Mouse (Mus musculus) hindbrain, embryonic 15.5 days (tissue): ENCODE results near the gene 4930438A08Rik. TPM values are rescaled to one million over a fixed set of nuclear protein-coding genes. Genes with fewer than 3 reads are reported as not detected.
A peak's percentile ranks its signal among the peaks of the same experiment; 100 is the strongest.
"Not testable (repeated sequence)": the region's sequence is repeated elsewhere in the genome, so short reads cannot be mapped to it uniquely, and the experiment has no call there.

Experiments used
- ATAC-seq: fragments of 200-750 bp; cut with Nextera tagmentation; 2 replicates; pipeline ENCODE4 v1.8.0; 2017; ENCODE audit warnings: low read depth, moderate number of reproducible peaks, moderate TSS enrichment; ENCODE audit not compliant: low FRiP score
- H3K27ac ChIP-seq: fragments of 300-500 bp; sonication (generic); replicated peaks from 2 replicates; pipeline ENCODE4 v1.5.1; 2015; ENCODE audit warnings: mild to moderate bottlenecking, inconsistent platforms
- H3K27me3 ChIP-seq: fragments of 300-500 bp; sonication (generic); 2 replicates; pipeline ENCODE4 v1.6.1; 2015; ENCODE audit warnings: control low read depth, inconsistent platforms
- H3K36me3 ChIP-seq: fragments of 300-500 bp; sonication (generic); 2 replicates; pipeline ENCODE4 v1.6.1; 2015; ENCODE audit warnings: control low read depth, inconsistent platforms
- H3K4me1 ChIP-seq: fragments of 300-500 bp; sonication (generic); replicated peaks from 2 replicates; pipeline ENCODE4 v1.6.1; 2015; ENCODE audit warnings: control low read depth, inconsistent platforms
- H3K4me2 ChIP-seq: fragments of 300-500 bp; sonication (generic); 2 replicates; pipeline ENCODE4 v1.6.1; 2015; ENCODE audit warnings: moderate library complexity, mild to moderate bottlenecking, inconsistent platforms
- H3K4me3 ChIP-seq: fragments of 300-500 bp; sonication (generic); 2 replicates; pipeline ENCODE4 v1.5.1; 2015; ENCODE audit warnings: mild to moderate bottlenecking, inconsistent platforms
- H3K9ac ChIP-seq: fragments of 300-500 bp; sonication (generic); 2 replicates; pipeline ENCODE4 v1.6.1; 2015; ENCODE audit warnings: inconsistent platforms
- H3K9me3 ChIP-seq: fragments of 300-500 bp; sonication (generic); 2 replicates; pipeline ENCODE4 v1.6.1; 2016; ENCODE audit warnings: control low read depth, inconsistent platforms
- WGBS: fragments of 180-500 bp; shearing (Covaris S2); methylation state at CpG from one replicate; pipeline ENCODE4 v1.1.7; 2015; 5-methylcytosine and 5-hydroxymethylcytosine counted together
- polyA plus RNA-seq: library from polyadenylated mRNA; unstranded; fragments of >200 nt; fragmentation: Nextera tagmentation; extraction: Ambion mirVana; gene quantifications from 2 replicates; pipeline ENCODE4 v1.2.1, GENCODE M21; 2015

Gene 4930438A08Rik
- polyA plus RNA-seq, result not detected in 2 replicates

DNA sequence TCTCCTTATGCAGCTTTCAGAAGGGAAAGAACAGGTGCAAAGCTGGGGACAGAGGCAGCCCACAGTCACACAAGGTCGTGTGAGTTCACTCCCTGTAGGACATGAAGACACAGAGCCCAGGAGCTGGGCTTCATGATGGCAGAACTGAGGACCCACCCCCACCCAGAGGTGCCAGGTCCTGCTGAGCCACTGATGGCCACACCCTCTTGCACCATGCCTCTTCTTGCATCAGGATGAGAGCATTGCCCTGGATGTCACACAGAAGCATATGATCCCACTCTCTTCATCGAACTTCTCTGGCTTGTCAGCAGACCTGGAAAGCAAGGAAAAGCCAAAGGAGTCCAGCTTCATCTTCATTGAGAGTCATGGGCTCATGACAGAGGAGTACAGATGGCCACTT is at the start of gene 4930438A08Rik:
4930438A08Rik (plus strand) TSS at position 228 of the 400 bp plus-strand sequence.
- 65% methylated on average over 2 of the region's 2 CpGs for WGBS
- Histone ChIP-seq H3K36me3 (no peaks in the 10 kb centered on the region), H3K27me3 (no peaks in the 10 kb centered on the region), H3K4me2 (no peak within 1 kb of the TSS), H3K27ac (no peak within 1 kb of the TSS), H3K9me3 (no peaks in the 10 kb centered on the region), H3K9ac (no peak within 1 kb of the TSS), H3K4me1 (no peaks in the 10 kb centered on the region), H3K4me3 (no peak within 1 kb of the TSS)
- ATAC-seq, result no peak

GRCm38 (mm10) chr11:58224872-58225271 is 49.7 kb upstream of the 4930438A08Rik start:
- not testable (repeated sequence) for H3K36me3 ChIP-seq, H3K4me3 ChIP-seq, H3K4me2 ChIP-seq, H3K27ac ChIP-seq, H3K9me3 ChIP-seq, H3K4me1 ChIP-seq, ATAC-seq, H3K9ac ChIP-seq, H3K27me3 ChIP-seq
- WGBS, result 81% methylated on average over 2 of the region's 2 CpGs

DNA sequence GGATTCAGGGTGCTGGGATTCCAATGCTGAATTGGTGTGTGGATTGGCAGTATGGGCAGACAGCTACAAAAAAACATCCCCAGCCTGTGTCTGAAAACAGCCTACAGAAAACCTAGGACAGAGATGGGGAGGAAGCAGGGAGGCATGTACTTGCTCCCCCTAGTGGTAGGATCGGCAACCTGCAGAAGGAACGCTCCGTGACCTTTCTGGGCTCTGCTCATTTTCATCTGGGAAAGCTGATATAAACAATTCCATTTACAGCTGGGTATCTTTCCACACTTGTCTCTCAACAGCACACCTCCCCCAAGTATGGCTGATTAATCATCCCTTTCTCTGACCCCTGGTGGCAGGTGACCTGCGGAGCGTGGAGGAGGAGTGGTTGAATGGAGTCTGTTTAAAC is 48.9 kb upstream of the 4930438A08Rik start:
- no peak overlapping the region for H3K9ac ChIP-seq
- ATAC-seq, result no peak
- no peak overlapping the region for H3K4me3 ChIP-seq
- 3% methylated on average over 5 of the region's 5 CpGs for WGBS
- no peak overlapping the region for H3K27ac ChIP-seq
- H3K4me2 ChIP-seq, result no peak overlapping the region
- H3K9me3 ChIP-seq, result no peaks in the 10 kb centered on the region
- no peaks in the 10 kb centered on the region for H3K4me1 ChIP-seq
- no peaks in the 10 kb centered on the region for H3K36me3 ChIP-seq
- no peaks in the 10 kb centered on the region for H3K27me3 ChIP-seq

- no peaks in the 10 kb centered on the region for H3K4me1 ChIP-seq
- no peaks in the 10 kb centered on the region for H3K27me3 ChIP-seq
- no peak overlapping the region for H3K4me3 ChIP-seq
- ATAC-seq, result no peak
- H3K4me2 ChIP-seq, result no peak overlapping the region
- no peaks in the 10 kb centered on the region for H3K9me3 ChIP-seq
- no peak overlapping the region for H3K9ac ChIP-seq
- H3K36me3 ChIP-seq, result no peaks in the 10 kb centered on the region
- H3K27ac ChIP-seq, result no peak overlapping the region
These were observed 48.2 kb upstream of the 4930438A08Rik start for GRCm38 (mm10) chr11:58226425-58226824.

DNA sequence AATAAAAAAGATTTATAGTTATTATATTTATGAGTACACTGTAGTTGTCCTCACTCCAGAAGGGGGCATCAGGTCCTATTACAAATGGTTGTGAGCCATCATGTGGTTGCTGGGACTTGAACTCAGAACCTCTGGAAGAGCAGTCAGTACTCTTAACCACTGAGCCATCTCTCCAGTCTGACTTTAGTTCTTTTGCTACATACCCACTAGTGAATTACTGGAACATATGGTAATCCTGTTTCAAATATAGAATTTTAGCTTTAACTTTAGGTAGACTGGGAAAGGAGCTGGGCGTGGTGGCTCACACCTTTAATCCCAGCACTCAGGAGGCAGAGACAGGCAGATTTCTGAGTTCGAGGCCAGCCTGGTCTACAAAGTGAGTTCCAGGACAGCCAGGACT is 46.6 kb upstream of the 4930438A08Rik start:
- H3K4me2 ChIP-seq, H3K36me3 ChIP-seq, H3K9me3 ChIP-seq, H3K9ac ChIP-seq, H3K4me1 ChIP-seq, H3K27ac ChIP-seq, H3K4me3 ChIP-seq, ATAC-seq, H3K27me3 ChIP-seq: not testable (repeated sequence)
- WGBS, result 79% methylated on average over 2 of the region's 2 CpGs

GRCm38 (mm10) chr11:58230396-58230910 is 44.1 kb upstream of the 4930438A08Rik start:
- WGBS, result 72% methylated on average over 16 of the region's 16 CpGs
- H3K36me3 ChIP-seq, result no peaks in the 10 kb centered on the region
- H3K4me2 ChIP-seq, result no peak overlapping the region
- no peak overlapping the region for H3K4me3 ChIP-seq
- ATAC-seq, result no peak
- H3K9me3 ChIP-seq, result no peaks in the 10 kb centered on the region
- H3K27ac ChIP-seq, result no peak overlapping the region
- H3K9ac ChIP-seq, result no peak overlapping the region
- H3K27me3 ChIP-seq, result no peaks in the 10 kb centered on the region
- no peaks in the 10 kb centered on the region for H3K4me1 ChIP-seq

DNA sequence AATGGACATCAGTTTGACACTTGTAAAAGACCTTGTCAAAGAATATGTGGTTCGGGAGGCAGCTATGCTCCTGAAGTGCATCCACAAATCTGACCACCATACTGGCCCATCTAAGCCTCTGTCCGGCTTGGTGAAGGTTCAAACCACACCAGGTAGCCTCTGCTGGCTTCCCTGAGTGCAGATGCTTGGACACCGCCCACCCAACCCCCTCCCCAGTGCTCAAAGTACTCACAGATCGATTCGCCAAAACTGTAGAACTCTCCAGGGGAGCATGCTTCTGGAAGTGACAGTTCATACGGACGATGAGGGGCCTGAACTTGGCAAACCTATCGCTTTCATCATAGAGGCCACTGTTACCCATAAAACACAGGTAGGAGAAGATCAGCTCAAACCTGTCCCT is 43.4 kb upstream of the 4930438A08Rik start:
- Histone ChIP-seq H3K27ac (no peak overlapping the region), H3K4me2 (no peak overlapping the region), H3K9ac (no peak overlapping the region), H3K9me3 (no peaks in the 10 kb centered on the region), H3K4me1 (no peaks in the 10 kb centered on the region), H3K4me3 (no peak overlapping the region), H3K27me3 (no peaks in the 10 kb centered on the region), H3K36me3 (no peaks in the 10 kb centered on the region)
- no peak for ATAC-seq
- 86% methylated on average over 8 of the region's 8 CpGs for WGBS

DNA sequence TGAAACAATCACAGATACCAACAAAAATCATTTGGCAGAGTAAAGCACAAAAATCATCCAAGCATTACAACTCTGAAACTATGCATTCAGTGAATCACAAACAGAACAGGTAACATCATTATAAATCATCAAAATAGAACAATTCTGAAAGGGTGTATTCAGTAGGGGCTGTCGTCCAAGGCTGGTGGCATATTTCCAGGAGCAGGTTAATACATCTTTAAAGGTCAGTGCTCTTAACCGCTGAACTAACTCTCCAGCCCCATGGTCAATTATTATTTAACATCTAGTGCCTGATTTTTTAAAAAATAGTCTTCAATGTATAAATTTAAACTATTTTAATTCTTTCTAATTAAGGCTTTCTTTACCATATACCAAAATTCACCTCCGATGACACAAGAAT is 40.0 kb upstream of the 4930438A08Rik start:
- H3K27ac ChIP-seq, H3K9me3 ChIP-seq, H3K36me3 ChIP-seq, H3K4me1 ChIP-seq, ATAC-seq, H3K4me2 ChIP-seq, H3K4me3 ChIP-seq, H3K27me3 ChIP-seq, H3K9ac ChIP-seq: not testable (repeated sequence)
- 83% methylated on average over 3 of the region's 3 CpGs for WGBS

- Histone ChIP-seq H3K27me3 (no peaks in the 10 kb centered on the region), H3K27ac (no peak overlapping the region), H3K4me2 (no peak overlapping the region), H3K4me3 (no peak overlapping the region), H3K4me1 (no peaks in the 10 kb centered on the region; the same call in 1 of the 2 replicates), H3K36me3 (no peaks in the 10 kb centered on the region), H3K9ac (no peak overlapping the region), H3K9me3 (no peaks in the 10 kb centered on the region)
- no peak for ATAC-seq
- 17% methylated on average over 6 of the region's 6 CpGs for WGBS
These were observed 39.4 kb upstream of the 4930438A08Rik start for GRCm38 (mm10) chr11:58235152-58235551.

DNA sequence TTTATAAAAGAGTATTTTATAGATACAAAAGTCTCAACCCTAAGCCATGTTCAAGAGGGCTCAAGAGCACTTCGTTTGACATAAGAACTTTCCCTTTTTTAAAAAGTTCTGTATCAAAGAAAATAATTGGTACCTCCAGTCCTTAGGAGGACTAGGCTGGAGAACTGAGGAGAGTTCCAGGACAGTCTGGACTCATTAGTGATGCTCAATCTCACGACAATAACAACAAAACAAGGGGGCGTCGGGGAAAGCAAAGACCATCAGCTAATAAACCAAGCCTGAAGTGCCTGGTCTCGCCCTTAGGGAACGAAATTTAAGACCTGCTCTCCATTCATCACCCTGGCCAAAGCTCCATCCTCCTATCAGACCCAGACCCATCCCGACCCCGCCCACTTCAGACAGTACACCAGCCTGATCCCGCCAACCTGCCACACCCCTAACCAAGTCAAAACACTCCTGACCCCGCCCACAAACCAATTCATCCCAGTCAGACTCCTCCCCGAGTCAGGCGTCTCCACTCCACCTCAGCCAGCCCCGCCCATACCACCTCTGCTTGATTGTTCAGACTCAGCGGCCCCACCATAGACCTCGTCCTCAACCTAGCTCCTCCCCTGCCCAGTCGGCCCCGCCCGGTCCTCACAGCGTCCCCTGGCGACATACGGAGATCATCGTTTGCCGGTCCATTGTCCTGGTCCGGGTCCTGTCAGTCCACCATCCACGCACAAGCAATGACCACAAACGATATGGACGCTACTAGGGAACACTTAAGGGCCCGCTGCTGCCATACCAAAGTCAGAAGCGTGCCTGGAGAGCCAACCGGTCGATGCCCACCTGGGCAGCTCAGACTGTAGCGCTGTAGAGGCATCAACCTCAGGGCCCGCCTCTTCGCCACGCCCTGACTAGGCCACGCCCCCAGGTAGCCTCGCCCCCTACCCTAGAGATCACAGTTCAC is 35.5 kb upstream of the 4930438A08Rik start:
- Histone ChIP-seq H3K9me3 (no peaks in the 10 kb centered on the region), H3K27me3 (no peaks in the 10 kb centered on the region), H3K36me3 (no peaks in the 10 kb centered on the region), H3K4me3 (peak overlapping the region; percentile 46), H3K9ac (peak overlapping the region; percentile 45), H3K4me1 (no peaks in the 10 kb centered on the region; the same call in 1 of the 2 replicates), H3K27ac (peak overlapping the region; percentile 56), H3K4me2 (peak overlapping the region; percentile 70)
- whole genome bisulfite sequencing, result 2% methylated on average over 37 of the region's 37 CpGs
- ATAC-seq, result peak; percentile 95

DNA sequence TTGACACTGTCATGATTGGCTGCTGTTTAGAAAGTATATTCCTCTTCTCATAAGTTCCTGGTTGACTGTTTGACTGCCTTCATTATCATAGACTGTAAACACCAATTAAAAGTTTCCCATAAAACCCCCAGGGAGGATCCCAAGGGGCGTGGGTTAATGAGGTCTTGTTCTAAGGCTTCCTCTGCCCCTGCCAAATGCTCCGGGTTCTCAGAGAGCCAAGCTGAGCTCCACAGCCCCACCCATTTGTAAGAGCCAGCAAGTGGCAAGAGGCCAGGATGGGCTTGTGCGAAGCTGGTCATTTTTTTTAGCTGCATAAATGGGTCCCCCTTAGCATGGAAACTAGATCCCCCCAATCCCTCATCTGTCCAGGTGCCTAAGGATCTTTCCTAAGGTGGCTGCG is 27.3 kb upstream of the 4930438A08Rik start:
- H3K9me3 ChIP-seq, result no peaks in the 10 kb centered on the region
- no peaks in the 10 kb centered on the region for H3K4me1 ChIP-seq
- no peak overlapping the region for H3K9ac ChIP-seq
- 47% methylated on average over 4 of the region's 4 CpGs for WGBS
- H3K4me3 ChIP-seq, result no peak overlapping the region
- no peak for ATAC-seq
- no peaks in the 10 kb centered on the region for H3K27me3 ChIP-seq
- no peaks in the 10 kb centered on the region for H3K36me3 ChIP-seq
- no peak overlapping the region for H3K4me2 ChIP-seq
- H3K27ac ChIP-seq, result no peak overlapping the region

GRCm38 (mm10) chr11:58249203-58249981 is 25.2 kb upstream of the 4930438A08Rik start:
- H3K4me3 ChIP-seq, result no peak overlapping the region
- H3K27ac ChIP-seq, result no peak overlapping the region
- 89% methylated on average over 7 of the region's 7 CpGs for WGBS
- H3K27me3 ChIP-seq, result no peaks in the 10 kb centered on the region
- H3K4me2 ChIP-seq, result no peak overlapping the region
- ATAC-seq, result no peak
- H3K9ac ChIP-seq, result no peak overlapping the region
- no peaks in the 10 kb centered on the region for H3K36me3 ChIP-seq
- H3K9me3 ChIP-seq, result no peaks in the 10 kb centered on the region
- H3K4me1 ChIP-seq, result no peaks in the 10 kb centered on the region
